Mouse (Mus musculus): Measurements from ENCODE around the gene Btf3. TPM values are rescaled to one million over a fixed set of nuclear protein-coding genes. Genes with fewer than 3 reads are reported as not detected.

Btf3 gene
- total and polyA plus RNA-seq, 3 experiments = 227 to 1,291 (median 1,152) TPM

- TF ChIP-seq CHD1 (IDR thresholded peaks at IDR 0.05; ENCODE audit: low read depth, low read length) = no peak
- TF ChIP-seq KAT2A (conservative IDR thresholded peaks at IDR 0.05; ENCODE audit: low read depth, low read length) = no peak
- no peak for TF ChIP-seq RAD21 (IDR thresholded peaks at IDR 0.05; ENCODE audit: low read depth, low read length)
- no peak for TF ChIP-seq GATA1 (IDR thresholded peaks at IDR 0.05; ENCODE audit: low read depth, low read length)
- no peak for TF ChIP-seq ETS1 (IDR thresholded peaks at IDR 0.05; ENCODE audit: low read depth, low read length)
- no peaks in the 10 kb centered on the region for H3K79me2 ChIP-seq (ENCODE audit: control insufficient read depth, insufficient read depth, low read length, poor library complexity)
- H3K4me3 ChIP-seq (ENCODE audit: control insufficient read depth in 1 of 2, insufficient read depth in 1 of 2, low read depth in 2 of 2, low read length in 2 of 2) = no peak overlapping the region
- H3K36me3 ChIP-seq (ENCODE audit: control insufficient read depth in 1 of 2, insufficient read depth in 2 of 2, low read length in 2 of 2) = no peaks in the 10 kb centered on the region
- no peaks in the 10 kb centered on the region for H3K27me3 ChIP-seq (ENCODE audit: control insufficient read depth in 1 of 2, insufficient read depth in 2 of 2, low read length in 2 of 2)
- no peaks in the 10 kb centered on the region for H3K4me1 ChIP-seq (ENCODE audit: control insufficient read depth in 1 of 2, insufficient read depth in 2 of 2, low read length in 2 of 2)
- H3K9ac ChIP-seq (ENCODE audit: control insufficient read depth, low read depth, low read length, poor library complexity, severe bottlenecking) = no peak overlapping the region
- DNase-seq (ENCODE audit: low read depth, low spot score) = no peak
- no peaks in the 10 kb centered on the region for H3K9me3 ChIP-seq (replicated peaks; ENCODE audit: insufficient read depth, low read length)
- no peak overlapping the region for H3K27ac ChIP-seq (ENCODE audit: control insufficient read depth, low read depth, low read length)
Measured at GRCm38 (mm10) chr13:98355559-98356111, 38.8 kb upstream of the Btf3 start.

- Histone ChIP-seq H3K27me3 (ENCODE audit: control insufficient read depth in 1 of 2, insufficient read depth in 2 of 2, low read length in 2 of 2) (no peaks in the 10 kb centered on the region), H3K27ac (ENCODE audit: control insufficient read depth, low read depth, low read length) (no peak overlapping the region), H3K4me3 (ENCODE audit: control insufficient read depth in 1 of 2, insufficient read depth in 1 of 2, low read depth in 2 of 2, low read length in 2 of 2) (no peak overlapping the region), H3K36me3 (ENCODE audit: control insufficient read depth in 1 of 2, insufficient read depth in 2 of 2, low read length in 2 of 2) (no peaks in the 10 kb centered on the region), H3K79me2 (ENCODE audit: control insufficient read depth, insufficient read depth, low read length, poor library complexity) (no peaks in the 10 kb centered on the region), H3K9ac (ENCODE audit: control insufficient read depth, low read depth, low read length, poor library complexity, severe bottlenecking) (no peak overlapping the region), H3K4me1 (ENCODE audit: control insufficient read depth in 1 of 2, insufficient read depth in 2 of 2, low read length in 2 of 2) (no peaks in the 10 kb centered on the region), H3K9me3 (replicated peaks; ENCODE audit: insufficient read depth, low read length) (no peaks in the 10 kb centered on the region)
- TF ChIP-seq MAX (IDR thresholded peaks at IDR 0.05; ENCODE audit: low read length) (no peak), POLR2AphosphoS2 (IDR thresholded peaks at IDR 0.05; ENCODE audit: low read length) (no peak), POLR2AphosphoS5 (IDR thresholded peaks at IDR 0.05; ENCODE audit: borderline replicate concordance, low read depth, low read length) (no peak)
- DNase-seq (ENCODE audit: low read depth, low spot score) = no peak
Measured at GRCm38 (mm10) chr13:98354871-98355558, 38.2 kb upstream of the Btf3 start.

GRCm38 (mm10) chr13:98354090-98354801 lies 37.4 kb upstream of the Btf3 start, which contains the start of gene Foxd1:
Gene Foxd1 (plus strand): TSS chr13:98354242.
- no peaks in the 10 kb centered on the region for H3K27me3 ChIP-seq (ENCODE audit: control insufficient read depth in 1 of 2, insufficient read depth in 2 of 2, low read length in 2 of 2)
- DNase-seq (ENCODE audit: low read depth, low spot score) = no peak
- no peaks in the 10 kb centered on the region for H3K36me3 ChIP-seq (ENCODE audit: control insufficient read depth in 1 of 2, insufficient read depth in 2 of 2, low read length in 2 of 2)
- TF ChIP-seq GATA1 (IDR thresholded peaks at IDR 0.05; ENCODE audit: low read depth, low read length) = no peak
- TF ChIP-seq ZNF384 (IDR thresholded peaks at IDR 0.05; ENCODE audit: low read depth, low read length) = no peak
- no peak for TF ChIP-seq POLR2AphosphoS2 (IDR thresholded peaks at IDR 0.05; ENCODE audit: low read length)
- no peak for TF ChIP-seq USF1 (IDR thresholded peaks at IDR 0.05; ENCODE audit: low read depth, low read length)
- no peak for TF ChIP-seq ELF1 (IDR thresholded peaks at IDR 0.05; ENCODE audit: low read depth, low read length)
- no peak for TF ChIP-seq MAZ (IDR thresholded peaks at IDR 0.05; ENCODE audit: low read depth, low read length)
- no peak for TF ChIP-seq CHD1 (IDR thresholded peaks at IDR 0.05; ENCODE audit: low read depth, low read length)
- TF ChIP-seq CTCF (IDR thresholded peaks at IDR 0.05 in 2 of 3, conservative IDR thresholded peaks at IDR 0.05 in 1 of 3; ENCODE audit: control insufficient read depth in 1 of 3, insufficient read depth in 1 of 3, low read depth in 2 of 3, low read length in 3 of 3, poor library complexity in 1 of 3, severe bottlenecking in 1 of 3) = no peak
- TF ChIP-seq JUND (IDR thresholded peaks at IDR 0.05; ENCODE audit: low read depth, low read length) = no peak
- H3K79me2 ChIP-seq (ENCODE audit: control insufficient read depth, insufficient read depth, low read length, poor library complexity) = no peaks in the 10 kb centered on the region
- H3K27ac ChIP-seq (ENCODE audit: control insufficient read depth, low read depth, low read length) = no peak within 1 kb of the TSS
- H3K9ac ChIP-seq (ENCODE audit: control insufficient read depth, low read depth, low read length, poor library complexity, severe bottlenecking) = no peak within 1 kb of the TSS
- no peak within 1 kb of the TSS for H3K4me3 ChIP-seq (ENCODE audit: control insufficient read depth in 1 of 2, insufficient read depth in 1 of 2, low read depth in 2 of 2, low read length in 2 of 2)
- H3K9me3 ChIP-seq (replicated peaks; ENCODE audit: insufficient read depth, low read length) = no peaks in the 10 kb centered on the region
- no peaks in the 10 kb centered on the region for H3K4me1 ChIP-seq (ENCODE audit: control insufficient read depth in 1 of 2, insufficient read depth in 2 of 2, low read length in 2 of 2)

All from MEL (cell line).